ENCODE assay signal across 1 mouse cellular context in the genomic region with DNA sequence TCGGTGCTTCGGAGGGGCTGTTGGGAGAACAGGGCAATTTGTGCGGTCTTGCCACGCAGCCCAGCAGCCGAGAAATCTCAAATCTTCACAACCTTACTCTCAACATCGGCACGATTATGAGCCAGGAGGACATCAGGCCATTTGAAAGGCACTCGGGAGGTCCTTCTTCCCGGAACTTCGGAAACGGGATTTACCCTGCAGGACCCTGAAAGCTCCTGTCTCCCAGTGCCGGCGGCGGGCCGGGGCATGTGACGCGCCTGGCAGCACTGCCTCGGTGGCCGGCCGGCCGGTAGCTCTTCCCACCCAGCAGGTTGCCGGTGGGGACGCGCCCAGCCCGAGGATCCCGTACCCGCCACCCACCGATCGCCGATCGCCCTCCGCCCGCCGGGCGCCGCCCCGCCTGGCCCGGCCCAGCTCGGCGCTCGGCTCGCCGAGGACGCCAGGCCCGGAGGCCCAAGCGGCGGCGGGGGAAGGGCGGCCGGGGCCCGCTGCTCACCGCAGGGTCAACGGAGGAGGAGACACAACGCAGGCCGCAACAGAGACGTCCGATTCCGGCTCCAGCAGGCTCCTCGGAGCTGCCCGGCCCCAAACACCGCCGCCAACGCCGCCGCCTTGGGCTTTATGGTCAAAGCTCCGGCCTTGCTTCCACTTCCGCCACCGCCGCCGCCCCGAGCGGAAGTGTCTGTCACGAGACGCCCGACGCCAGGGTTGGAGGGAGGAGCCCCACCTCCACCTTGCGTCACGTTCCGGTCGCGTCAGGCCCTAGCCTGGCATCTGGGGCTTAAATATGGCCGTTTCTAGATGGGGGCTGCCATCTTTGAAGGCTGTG.
TF ChIP-seq lines count a peak whose summit lies in the region.

A gene (minus strand): TSS at position 694 of the 829 bp plus-strand sequence.

TF ChIP-seq in MEL, 35 proteins besides CTCF, POLR2A, EP300 and RAD21 (continued from another document):
- peak; percentile 68 for TF ChIP-seq NRF1 (IDR thresholded peaks at IDR 0.05; ENCODE audit: insufficient read depth, low read depth, low read length, poor library complexity, severe bottlenecking)
- peak; percentile 82 for TF ChIP-seq KAT2A (conservative IDR thresholded peaks at IDR 0.05; ENCODE audit: low read depth, low read length)
- peak; percentile 74; the same call in 1 of the 2 replicates for TF ChIP-seq ETS1 (IDR thresholded peaks at IDR 0.05; ENCODE audit: low read depth, low read length)
- no peak for TF ChIP-seq TBP (IDR thresholded peaks at IDR 0.05; ENCODE audit: low read depth, low read length)
- no peak for TF ChIP-seq ZKSCAN1 (IDR thresholded peaks at IDR 0.05; ENCODE audit: low read depth, low read length)
- TF ChIP-seq MAX (IDR thresholded peaks at IDR 0.05; ENCODE audit: low read length): peak; percentile 71
- TF ChIP-seq POLR2AphosphoS2 (IDR thresholded peaks at IDR 0.05; ENCODE audit: low read length): peak; percentile 82; the same call in 1 of the 2 replicates
- TF ChIP-seq NELFE (IDR thresholded peaks at IDR 0.05; ENCODE audit: low read depth, low read length): peak; percentile 95
- TF ChIP-seq ZMIZ1 (IDR thresholded peaks at IDR 0.05; ENCODE audit: low read depth, low read length): peak; percentile 80
